Mouse (Mus musculus) neural tube, embryonic 11.5 days (tissue): ENCODE results near the gene Sfxn3. TPM values are rescaled to one million over a fixed set of nuclear protein-coding genes. Genes with fewer than 3 reads are reported as not detected.

ENCODE experiments used
- ATAC-seq: fragments of 200-750 bp; cut with Nextera tagmentation; 2 replicates; pipeline ENCODE4 v1.8.0; 2017; ENCODE audit warnings: moderate number of reproducible peaks, mild to moderate bottlenecking, moderate TSS enrichment, moderate library complexity; ENCODE audit not compliant: insufficient read depth, low FRiP score, low TSS enrichment
- DNase-seq: peaks from one replicate; pipeline ENCODE4 v3.0.0-alpha.2; 2015; ENCODE audit warnings: low spot score
- H3K27ac ChIP-seq: fragments of 300-500 bp; sonication (generic); 2 replicates; pipeline ENCODE4 v1.5.1; 2014; ENCODE audit warnings: low read depth, mild to moderate bottlenecking, low read length
- H3K27me3 ChIP-seq: fragments of 300-500 bp; sonication (generic); 2 replicates; pipeline ENCODE4 v1.6.1; 2014; ENCODE audit warnings: mild to moderate bottlenecking, low read length, mixed read lengths; ENCODE audit not compliant: control insufficient read depth, insufficient read depth
- H3K36me3 ChIP-seq: fragments of 300-500 bp; sonication (generic); 2 replicates; pipeline ENCODE4 v1.6.1; 2014; ENCODE audit warnings: mild to moderate bottlenecking, low read length, moderate library complexity, mixed read lengths; ENCODE audit not compliant: control insufficient read depth, insufficient read depth
- H3K4me1 ChIP-seq: fragments of 300-500 bp; sonication (generic); 2 replicates; pipeline ENCODE4 v1.6.1; 2014; ENCODE audit warnings: low read length, mixed read lengths; ENCODE audit not compliant: control insufficient read depth, insufficient read depth
- H3K4me2 ChIP-seq: fragments of 300-500 bp; sonication (generic); 2 replicates; pipeline ENCODE4 v1.6.1; 2014; ENCODE audit warnings: low read depth, mild to moderate bottlenecking, moderate library complexity
- H3K4me3 ChIP-seq: fragments of 300-500 bp; sonication (generic); 2 replicates; pipeline ENCODE4 v1.5.1; 2014; ENCODE audit warnings: low read depth, low read length
- H3K9ac ChIP-seq: fragments of 300-500 bp; sonication (generic); 2 replicates; pipeline ENCODE4 v1.6.1; 2014; ENCODE audit warnings: mild to moderate bottlenecking, low read length
- H3K9me3 ChIP-seq: fragments of 300-500 bp; sonication (generic); 2 replicates; pipeline ENCODE4 v1.6.1; 2016; ENCODE audit warnings: low read length; ENCODE audit not compliant: control insufficient read depth
- WGBS: fragments of 180-500 bp; shearing (Covaris S2); extraction: QIAGEN DNeasy Blood & Tissue Kit; methylation state at CpG from one replicate; pipeline ENCODE4 v1.1.7; 2014; 5-methylcytosine and 5-hydroxymethylcytosine counted together
- polyA plus RNA-seq: library from polyadenylated mRNA; unstranded; fragments of >200 nt; fragmentation: Nextera tagmentation; extraction: Ambion mirVana; gene quantifications from 2 replicates; pipeline ENCODE4 v1.2.1, GENCODE M21; 2014

Sfxn3 gene
- polyA plus RNA-seq, 1 experiment from 2014 or later, result 23.3 TPM

GRCm38 (mm10) chr19:45016341-45017215, 30.7 kb upstream of the Sfxn3 start:
- peaks cover 35% of the 10 kb centered on the region for H3K4me1 ChIP-seq
- H3K27ac ChIP-seq, result peak overlapping the region; percentile 93
- no peaks in the 10 kb centered on the region for H3K9me3 ChIP-seq
- under 1% methylated on average over 16 of the region's 18 CpGs for WGBS
- H3K4me3 ChIP-seq, result peak overlapping the region; percentile 81
- ATAC-seq (peak; percentile 49; the same call in 1 of the 2 replicates), DNase-seq (peak; percentile 86)
- H3K36me3 ChIP-seq, result peaks cover 4% of the 10 kb centered on the region
- peak overlapping the region; percentile 94 for H3K9ac ChIP-seq
- peak overlapping the region; percentile 87 for H3K4me2 ChIP-seq
- H3K27me3 ChIP-seq, result no peaks in the 10 kb centered on the region

- H3K4me2 ChIP-seq, result peak overlapping the region; percentile 87
- peak overlapping the region; percentile 94 for H3K9ac ChIP-seq
- peak overlapping the region; percentile 93 for H3K27ac ChIP-seq
- 0% methylated on average over 17 of the region's 27 CpGs for WGBS
- no peaks in the 10 kb centered on the region for H3K27me3 ChIP-seq
- DNase-seq (peak; percentile 89), ATAC-seq (peak; percentile 70)
- H3K9me3 ChIP-seq, result no peaks in the 10 kb centered on the region
- H3K36me3 ChIP-seq, result peaks cover 4% of the 10 kb centered on the region
- peak overlapping the region; percentile 81 for H3K4me3 ChIP-seq
- H3K4me1 ChIP-seq, result peaks cover 35% of the 10 kb centered on the region
These were observed 30.0 kb upstream of the Sfxn3 start for GRCm38 (mm10) chr19:45017216-45017771.

GRCm38 (mm10) chr19:45017909-45018308, 29.4 kb upstream of the Sfxn3 start:
- Histone ChIP-seq H3K9ac (peak overlapping the region; percentile 94), H3K4me1 (peaks cover 35% of the 10 kb centered on the region), H3K36me3 (peaks cover 6% of the 10 kb centered on the region), H3K27me3 (no peaks in the 10 kb centered on the region), H3K9me3 (no peaks in the 10 kb centered on the region), H3K4me2 (peak overlapping the region; percentile 87), H3K4me3 (peak overlapping the region; percentile 81), H3K27ac (peak overlapping the region; percentile 93)
- ATAC-seq (peak; percentile 48), DNase-seq (peak; percentile 91)
- WGBS, result under 1% methylated on average over 31 of the region's 48 CpGs

DNA sequence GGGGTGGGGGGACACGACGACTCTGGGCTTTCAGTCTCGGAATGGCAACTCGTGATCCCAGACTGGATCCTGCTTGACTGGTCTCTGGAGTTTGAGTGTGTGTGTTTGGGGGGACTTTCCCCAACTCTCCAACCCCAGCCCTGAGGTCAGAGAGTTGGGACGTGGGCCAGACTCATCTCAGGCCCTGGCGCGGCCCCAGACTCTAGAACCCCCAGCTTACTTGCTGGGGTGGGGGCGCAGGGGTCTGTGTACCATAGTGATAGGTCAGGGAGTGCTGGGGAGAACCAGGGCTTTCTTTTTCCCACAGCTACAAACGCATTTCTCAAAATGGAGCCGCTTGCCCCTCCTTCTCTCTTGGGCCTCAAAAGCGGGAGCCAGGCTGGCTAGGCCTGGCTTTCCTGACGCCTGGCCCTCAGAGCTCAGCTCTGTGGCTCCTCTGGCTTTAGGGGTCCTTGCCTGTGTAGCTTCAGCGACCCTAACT, 28.9 kb upstream of the Sfxn3 start:
- H3K36me3 ChIP-seq, result peaks cover 7% of the 10 kb centered on the region
- DNase-seq, result peak; percentile 43
- peaks cover 35% of the 10 kb centered on the region for H3K4me1 ChIP-seq

DNA sequence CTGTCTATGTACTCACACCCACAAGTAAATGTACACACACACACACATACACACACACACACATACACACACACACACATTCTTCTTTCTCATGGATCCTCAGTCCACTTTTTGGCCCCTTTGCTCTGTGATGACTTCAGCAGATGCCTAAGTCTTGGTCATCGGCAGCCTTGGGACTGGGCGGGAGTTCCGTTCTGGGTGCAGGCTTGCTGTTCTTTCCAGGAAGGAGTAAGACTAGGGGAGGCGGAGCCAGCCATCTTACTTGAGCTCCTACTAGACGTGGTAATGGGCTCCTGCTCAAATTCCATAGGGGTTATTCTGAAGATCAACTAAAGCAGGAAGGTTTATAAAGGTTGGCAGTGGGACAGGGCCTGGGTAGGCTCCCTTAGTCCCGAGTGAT, 27.0 kb upstream of the Sfxn3 start:
- Histone ChIP-seq H3K27me3 (no peaks in the 10 kb centered on the region), H3K27ac (no peak overlapping the region), H3K4me1 (peaks cover 33% of the 10 kb centered on the region), H3K9ac (no peak overlapping the region), H3K4me2 (0 out of 2 replicates have a peak overlapping the region, but pooled peaks have one; percentile 10), H3K9me3 (no peaks in the 10 kb centered on the region), H3K4me3 (no peak overlapping the region), H3K36me3 (peaks cover 20% of the 10 kb centered on the region)
- ATAC-seq, result no peak
- 59% methylated on average over 6 of the region's 6 CpGs for WGBS
- no peak for DNase-seq

More for the DNA sequence above, 28.9 kb upstream of the Sfxn3 start:
- Histone ChIP-seq H3K4me3 (peak overlapping the region; percentile 81), H3K9ac (peak overlapping the region; percentile 94), H3K27ac (peak overlapping the region; percentile 93), H3K27me3 (no peaks in the 10 kb centered on the region), H3K4me2 (peak overlapping the region; percentile 87), H3K9me3 (no peaks in the 10 kb centered on the region)
- under 1% methylated on average over 12 of the region's 13 CpGs for WGBS
- no peak for ATAC-seq

GRCm38 (mm10) chr19:45021362-45021761, 25.9 kb upstream of the Sfxn3 start:
- no peak overlapping the region for H3K27ac ChIP-seq
- no peak overlapping the region for H3K4me2 ChIP-seq
- H3K27me3 ChIP-seq, result no peaks in the 10 kb centered on the region
- H3K4me1 ChIP-seq, result peaks cover 25% of the 10 kb centered on the region
- no peak overlapping the region for H3K9ac ChIP-seq
- no peak for ATAC-seq
- WGBS, result 95% methylated on average over 15 of the region's 15 CpGs
- no peak for DNase-seq
- H3K9me3 ChIP-seq, result no peaks in the 10 kb centered on the region
- H3K4me3 ChIP-seq, result no peak overlapping the region
- peaks cover 29% of the 10 kb centered on the region for H3K36me3 ChIP-seq

DNA sequence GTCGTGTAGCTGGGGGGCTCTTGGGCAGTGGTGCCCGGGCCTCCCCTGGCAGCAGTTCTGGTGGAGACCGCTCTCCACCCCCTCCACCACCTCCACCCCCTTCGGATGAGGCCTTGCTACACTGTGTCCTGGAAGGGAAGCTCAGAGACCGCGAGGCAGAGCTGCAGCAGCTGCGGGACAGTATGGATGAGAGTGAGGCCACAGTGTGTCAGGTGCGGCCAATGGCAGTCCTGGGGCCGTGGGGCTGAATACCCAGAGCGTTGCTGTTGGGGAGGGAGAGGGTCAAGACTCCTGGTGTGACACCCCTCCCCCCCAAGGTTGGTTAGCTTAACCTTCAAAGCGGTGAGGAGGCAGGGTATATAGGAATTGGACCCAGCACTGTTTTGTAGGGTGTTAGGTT, 23.3 kb upstream of the Sfxn3 start:
- no peak for DNase-seq
- H3K27me3 ChIP-seq, result no peaks in the 10 kb centered on the region
- no peak overlapping the region for H3K4me2 ChIP-seq
- H3K36me3 ChIP-seq, result peaks cover 35% of the 10 kb centered on the region
- no peaks in the 10 kb centered on the region for H3K9me3 ChIP-seq
- no peak for ATAC-seq
- H3K27ac ChIP-seq, result 0 out of 2 replicates have a peak overlapping the region, but pooled peaks have one; percentile 20
- H3K4me3 ChIP-seq, result no peak overlapping the region
- H3K9ac ChIP-seq, result no peak overlapping the region
- WGBS, result 84% methylated on average over 11 of the region's 11 CpGs
- peaks cover 24% of the 10 kb centered on the region for H3K4me1 ChIP-seq

- WGBS, result 85% methylated on average over 20 of the region's 20 CpGs
- no peak for DNase-seq
These were observed 22.5 kb upstream of the Sfxn3 start for GRCm38 (mm10) chr19:45024775-45025174.

More at GRCm38 (mm10) chr19:45024775-45025174, 22.5 kb upstream of the Sfxn3 start:
- H3K27me3 ChIP-seq, result no peaks in the 10 kb centered on the region
- no peak overlapping the region for H3K27ac ChIP-seq
- H3K4me3 ChIP-seq, result no peak overlapping the region
- no peak overlapping the region for H3K4me2 ChIP-seq
- no peak for ATAC-seq
- H3K9me3 ChIP-seq, result no peaks in the 10 kb centered on the region
- H3K9ac ChIP-seq, result no peak overlapping the region
- peaks cover 35% of the 10 kb centered on the region for H3K36me3 ChIP-seq
- peaks cover 19% of the 10 kb centered on the region for H3K4me1 ChIP-seq
